Mouse (Mus musculus): ENCODE measurements around the gene Hectd2.

DNA sequence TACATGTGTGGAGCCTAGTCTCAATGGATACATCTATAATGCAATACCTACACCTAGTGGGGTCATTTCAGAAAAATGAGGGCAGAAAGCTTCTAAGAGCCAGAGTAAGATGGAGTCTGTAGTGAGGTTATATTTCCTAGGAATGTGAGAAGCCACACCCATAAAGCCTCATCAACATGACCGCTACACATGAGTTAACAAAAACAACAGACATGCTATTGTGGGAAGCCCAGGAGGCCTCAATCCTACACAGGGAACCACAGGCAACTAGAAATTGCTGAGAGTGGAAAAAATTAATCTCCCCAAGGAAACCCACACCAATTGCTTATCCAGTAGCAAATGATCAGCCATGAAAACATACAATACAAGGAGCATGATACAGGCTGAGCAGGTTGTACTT is 113.7 kb downstream of the Hectd2 start:
- TF ChIP-seq CTCF (IDR thresholded peaks at IDR 0.05 in 2 of 3, conservative IDR thresholded peaks at IDR 0.05 in 1 of 3; ENCODE audit: control insufficient read depth in 1 of 3, insufficient read depth in 1 of 3, low read depth in 2 of 3, low read length in 3 of 3, poor library complexity in 1 of 3, severe bottlenecking in 1 of 3), result no peak
- no peak for TF ChIP-seq NRF1 (IDR thresholded peaks at IDR 0.05; ENCODE audit: insufficient read depth, low read depth, low read length, poor library complexity, severe bottlenecking)
- TF ChIP-seq POLR2A (IDR thresholded peaks at IDR 0.05; ENCODE audit: control insufficient read depth in 1 of 2, insufficient read depth in 1 of 2, low read depth in 1 of 2, low read length in 2 of 2, poor library complexity in 1 of 2), result no peak
- no peak for TF ChIP-seq EP300 (IDR thresholded peaks at IDR 0.05; ENCODE audit: low read depth in 1 of 2, low read length in 2 of 2)
- no peak for TF ChIP-seq ZKSCAN1 (IDR thresholded peaks at IDR 0.05; ENCODE audit: low read depth, low read length)
- TF ChIP-seq KAT2A (conservative IDR thresholded peaks at IDR 0.05; ENCODE audit: low read depth, low read length), result no peak
- TF ChIP-seq GATA1 (IDR thresholded peaks at IDR 0.05; ENCODE audit: low read depth, low read length), result no peak
- no peak for TF ChIP-seq ELF1 (IDR thresholded peaks at IDR 0.05; ENCODE audit: low read depth, low read length)
- TF ChIP-seq ZNF384 (IDR thresholded peaks at IDR 0.05; ENCODE audit: low read depth, low read length), result no peak
- no peak for TF ChIP-seq TAL1 (IDR thresholded peaks at IDR 0.05; ENCODE audit: low read length)
- TF ChIP-seq MAFK (IDR thresholded peaks at IDR 0.05; ENCODE audit: borderline replicate concordance, low read depth, low read length), result no peak
- no peak for TF ChIP-seq E2F4 (IDR thresholded peaks at IDR 0.05; ENCODE audit: borderline replicate concordance, low read depth, low read length)
- no peak for TF ChIP-seq HCFC1 (IDR thresholded peaks at IDR 0.05; ENCODE audit: low read depth, low read length)
- no peak for TF ChIP-seq MXI1 (IDR thresholded peaks at IDR 0.05; ENCODE audit: low read depth, low read length)
